Mouse (Mus musculus) MEL (cell line): Measurements from ENCODE around the gene Tex30.

Source experiments
- MAFK ChIP-seq: IDR thresholded peaks from 2 replicates; pipeline ENCODE4 v1.6.1; 2011; ENCODE audit warnings: low read depth, mild to moderate bottlenecking, low read length, improper control_type of control experiment, borderline replicate concordance
- POLR2A ChIP-seq, 2 experiments: IDR thresholded peaks; 2 replicates each; pipeline ENCODE4 v1.6.1; 2011 to 2012; ENCODE audit warnings: low read length in 2 of 2, mild to moderate bottlenecking in 2 of 2, control low read depth in 1 of 2, improper control_type of control experiment in 1 of 2, low read depth in 1 of 2, moderate library complexity in 1 of 2; ENCODE audit not compliant: control insufficient read depth in 1 of 2, insufficient read depth in 1 of 2, poor library complexity in 1 of 2

- TF ChIP-seq POLR2A (IDR thresholded peaks at IDR 0.05; ENCODE audit: control insufficient read depth in 1 of 2, insufficient read depth in 1 of 2, low read depth in 1 of 2, low read length in 2 of 2, poor library complexity in 1 of 2): no peak
- no peak for TF ChIP-seq MAFK
Measured at GRCm38 (mm10) chr1:44125590-44125989, 23.3 kb upstream of the Tex30 start.
